In the genomic region with DNA sequence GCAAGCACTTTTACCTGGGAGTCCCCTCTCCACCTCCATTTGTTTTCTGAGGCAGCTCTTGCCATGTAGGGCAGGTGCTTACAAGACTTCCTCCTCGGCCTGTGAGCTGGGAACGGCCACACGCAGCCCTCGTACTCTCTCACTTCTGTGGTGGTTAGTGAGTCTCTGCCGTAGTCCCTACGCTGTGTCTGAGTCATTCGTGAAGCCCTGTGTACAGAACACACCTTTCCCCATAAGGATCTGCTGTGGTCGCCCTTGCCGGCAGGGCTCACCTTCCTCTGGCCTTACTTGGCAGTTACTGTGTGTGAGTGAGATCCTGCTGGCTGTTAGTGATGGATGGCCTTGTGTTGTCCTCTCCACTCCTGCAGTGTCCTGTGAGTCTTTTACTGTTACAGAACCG, we compare ENCODE assay signal across 12 mouse cellular contexts. TPM values are rescaled to one million over a fixed set of nuclear protein-coding genes. Genes with fewer than 3 reads are reported as not detected.
DNase-seq lines count a peak whose midpoint lies in the region; ATAC-seq and TF ChIP-seq lines count a peak whose summit lies in the region.
"Had no signal": no experiment of that assay in that cellular context is flagged by ENCODE, and none has a peak within 500 bp of the region (broad histone marks: within the 10 kb centered on the region; RNA-seq: fewer than 3 reads in every experiment).

No protein-coding gene starts in this region.

- TF ChIP-seq CTCF in hindbrain, postnatal 0 days (IDR thresholded peaks at IDR 0.05; ENCODE audit: low read depth): no peak
- no peak for TF ChIP-seq CTCF in small intestine, adult 2 months (IDR thresholded peaks at IDR 0.05; ENCODE audit: extremely low read depth, insufficient read length, insufficient replicate concordance, low read depth, low read length)

- 85% methylated on average over 10 of the region's 10 CpGs for WGBS in hindbrain, postnatal 0 days
- 91% methylated on average over 10 of the region's 10 CpGs for WGBS in hindbrain, embryonic 12.5 days
- WGBS in small intestine, adult 2 months: 72% methylated on average over 10 of the region's 10 CpGs

- H3K4me3 ChIP-seq in hindbrain, postnatal 0 days (ENCODE audit: low read length): no peak overlapping the region
- H3K4me3 ChIP-seq in hindbrain, embryonic 12.5 days: no peak overlapping the region
- no peak overlapping the region for H3K4me3 ChIP-seq in small intestine, adult 2 months (ENCODE audit: low read depth, low read length)
- H3K4me3 ChIP-seq: liver, embryonic 12.5 days; megakaryocyte, embryonic 14.5 days had no signal

- no peak for ATAC-seq in hindbrain, postnatal 0 days
- ATAC-seq in hindbrain, embryonic 12.5 days (ENCODE audit: low FRiP score): no peak
- ATAC-seq: liver, embryonic 12.5 days had no signal

- H3K9me3 ChIP-seq in hindbrain, postnatal 0 days (ENCODE audit: low read length): no peaks in the 10 kb centered on the region
- no peaks in the 10 kb centered on the region for H3K9me3 ChIP-seq in hindbrain, embryonic 12.5 days (replicated peaks)
- H3K9me3 ChIP-seq: liver, embryonic 12.5 days; megakaryocyte, embryonic 14.5 days had no signal

- H3K27me3 ChIP-seq in hindbrain, postnatal 0 days (ENCODE audit: insufficient read depth, low read length): no peaks in the 10 kb centered on the region
- H3K27me3 ChIP-seq in hindbrain, embryonic 12.5 days: no peaks in the 10 kb centered on the region
- H3K27me3 ChIP-seq in small intestine, adult 2 months (ENCODE audit: control insufficient read depth, insufficient read depth, low read length): no peaks in the 10 kb centered on the region
- H3K27me3 ChIP-seq: liver, embryonic 12.5 days; megakaryocyte, embryonic 14.5 days had no signal

- H3K27ac ChIP-seq in hindbrain, postnatal 0 days: peak overlapping the region; percentile 57; the same call in 1 of the 2 replicates
- no peak overlapping the region for H3K27ac ChIP-seq in hindbrain, embryonic 12.5 days
- H3K27ac ChIP-seq in small intestine, adult 2 months (ENCODE audit: insufficient read depth, low read depth, low read length): peak overlapping the region; percentile 50
- H3K27ac ChIP-seq: liver, embryonic 12.5 days had no signal

- H3K36me3 ChIP-seq in hindbrain, postnatal 0 days (ENCODE audit: insufficient read depth, low read length): peaks cover 51% of the 10 kb centered on the region
- peaks cover 77% of the 10 kb centered on the region for H3K36me3 ChIP-seq in hindbrain, embryonic 12.5 days
- peaks cover 48% of the 10 kb centered on the region for H3K36me3 ChIP-seq in small intestine, adult 2 months (ENCODE audit: control insufficient read depth, insufficient read depth, low read length)

- H3K9ac ChIP-seq in hindbrain, postnatal 0 days (replicated peaks; ENCODE audit: low read length): no peak overlapping the region
- no peak overlapping the region for H3K9ac ChIP-seq in hindbrain, embryonic 12.5 days
- H3K9ac ChIP-seq: liver, embryonic 12.5 days had no signal

- TF ChIP-seq POLR2A in small intestine, adult 2 months (IDR thresholded peaks at IDR 0.05; ENCODE audit: low read depth, low read length): no peak

- H3K4me2 ChIP-seq in hindbrain, postnatal 0 days (ENCODE audit: low read depth, low read length): no peak overlapping the region
- no peak overlapping the region for H3K4me2 ChIP-seq in hindbrain, embryonic 12.5 days (replicated peaks)
- H3K4me2 ChIP-seq: liver, embryonic 12.5 days had no signal

- H3K4me1 ChIP-seq in hindbrain, postnatal 0 days (ENCODE audit: insufficient read depth, low read length): no peaks in the 10 kb centered on the region
- peaks cover 8% of the 10 kb centered on the region; the same call in 1 of the 2 replicates for H3K4me1 ChIP-seq in hindbrain, embryonic 12.5 days
- H3K4me1 ChIP-seq in small intestine, adult 2 months (ENCODE audit: control insufficient read depth, insufficient read depth, insufficient read length, low read length): peaks cover 3% of the 10 kb centered on the region
- H3K4me1 ChIP-seq: liver, embryonic 12.5 days had no signal

- DNase-seq in hindbrain, postnatal 0 days (ENCODE audit: low spot score): no peak
- peak; percentile 90 for DNase-seq in A20 (ENCODE audit: low read depth, low spot score)
- peak; percentile 19 for DNase-seq in ZHBTc4 (ENCODE audit: low read depth, low spot score)
- DNase-seq in retina, postnatal 1 day: no peak
- no peak for DNase-seq in adrenal gland, postnatal 10 days
- no peak for DNase-seq in layer of hippocampus, adult 9-10 months (ENCODE audit: low spot score)
- DNase-seq: heart, postnatal 14 days; layer of hippocampus, adult 9-11 months had no signal

RNA-seq across cellular contexts. Expression of gene Rnf41, which starts 23.2 kb away (rescaled TPM):
- total RNA-seq in hindbrain, postnatal 0 days (2014; rRNA removed): 98.1 and 105 TPM in 2 replicates
- polyA plus RNA-seq in hindbrain, postnatal 0 days (2015; fragmentation: Nextera tagmentation; extraction: Ambion mirVana): 75.8 and 76.3 TPM in 2 replicates
- polyA plus RNA-seq in hindbrain, embryonic 12.5 days (2016; fragmentation: Nextera tagmentation; extraction: Ambion mirVana): 60.8 and 61.4 TPM in 2 replicates
- 11.0 and 23.0 TPM in 2 replicates for polyA plus RNA-seq in small intestine, adult 2 months (2012; rRNA removed)
- 10 to 100 TPM; 37.4 TPM for total RNA-seq in adrenal gland, postnatal 10 days (2021)

RNA-seq across cellular contexts. Expression of gene Nabp2, which starts 23.4 kb away (rescaled TPM):
- total RNA-seq in hindbrain, postnatal 0 days (2014; rRNA removed): 73.9 and 98.9 TPM in 2 replicates
- polyA plus RNA-seq in hindbrain, postnatal 0 days (2015; fragmentation: Nextera tagmentation; extraction: Ambion mirVana): 135 and 140 TPM in 2 replicates
- 102 and 104 TPM in 2 replicates for polyA plus RNA-seq in hindbrain, embryonic 12.5 days (2016; fragmentation: Nextera tagmentation; extraction: Ambion mirVana)
- 21.6 and 37.8 TPM in 2 replicates for polyA plus RNA-seq in small intestine, adult 2 months (2012; rRNA removed)
- total RNA-seq in adrenal gland, postnatal 10 days (2021): 10 to 100 TPM; 58.0 to 59.9 TPM

RNA-seq across cellular contexts. Expression of gene Smarcc2, which starts 24.4 kb away (rescaled TPM):
- 174 and 181 TPM in 2 replicates for total RNA-seq in hindbrain, postnatal 0 days (2014; rRNA removed)
- polyA plus RNA-seq in hindbrain, postnatal 0 days (2015; fragmentation: Nextera tagmentation; extraction: Ambion mirVana): 112 and 120 TPM in 2 replicates
- 195 and 215 TPM in 2 replicates for polyA plus RNA-seq in hindbrain, embryonic 12.5 days (2016; fragmentation: Nextera tagmentation; extraction: Ambion mirVana)
- 44.0 and 98.4 TPM in 2 replicates for polyA plus RNA-seq in small intestine, adult 2 months (2012; rRNA removed)
- total RNA-seq in adrenal gland, postnatal 10 days (2021): 100 to 1,000 TPM in 1 of 2 experiments, 10 to 100 TPM in 1; 94.1 to 123 TPM

RNA-seq across cellular contexts. Expression of gene Slc39a5, which starts 33.7 kb away (rescaled TPM):
- 0.58 and 2.3 TPM in 2 replicates for total RNA-seq in hindbrain, postnatal 0 days (2014; rRNA removed)
- polyA plus RNA-seq in hindbrain, postnatal 0 days (2015; fragmentation: Nextera tagmentation; extraction: Ambion mirVana): 0.55 and 0.66 TPM in 2 replicates
- polyA plus RNA-seq in hindbrain, embryonic 12.5 days (2016; fragmentation: Nextera tagmentation; extraction: Ambion mirVana): 0.43 TPM in 1 of 2 replicates, not detected in the other
- 165 and 301 TPM in 2 replicates for polyA plus RNA-seq in small intestine, adult 2 months (2012; rRNA removed)
- total RNA-seq in adrenal gland, postnatal 10 days (2021): 1 to 10 TPM; 2.3 to 5.9 TPM
- total RNA-seq: heart, postnatal 14 days had no signal

RNA-seq across cellular contexts. Expression of gene Ankrd52, which starts 57.8 kb away (rescaled TPM):
- 38.8 and 39.5 TPM in 2 replicates for total RNA-seq in hindbrain, postnatal 0 days (2014; rRNA removed)
- 9.1 and 10.6 TPM in 2 replicates for polyA plus RNA-seq in hindbrain, postnatal 0 days (2015; fragmentation: Nextera tagmentation; extraction: Ambion mirVana)
- polyA plus RNA-seq in hindbrain, embryonic 12.5 days (2016; fragmentation: Nextera tagmentation; extraction: Ambion mirVana): 13.6 and 13.7 TPM in 2 replicates
- polyA plus RNA-seq in small intestine, adult 2 months (2012; rRNA removed): 15.3 and 22.1 TPM in 2 replicates
- total RNA-seq in adrenal gland, postnatal 10 days (2021): 10 to 100 TPM; 53.3 to 57.8 TPM

Comparison
In these comparisons a context has a peak if more than half of its experiments do, and no peak if none do; other contexts are left out.
1. DNase-seq: peak in A20 (single experiment) and ZHBTc4 (single experiment); none in hindbrain, postnatal 0 days (single experiment), retina, postnatal 1 day (single experiment), adrenal gland, postnatal 10 days (single experiment) and layer of hippocampus, adult 9-10 months (single experiment).